Comparison of ENCODE assay signal across 9 mouse cellular contexts in the genomic region with DNA sequence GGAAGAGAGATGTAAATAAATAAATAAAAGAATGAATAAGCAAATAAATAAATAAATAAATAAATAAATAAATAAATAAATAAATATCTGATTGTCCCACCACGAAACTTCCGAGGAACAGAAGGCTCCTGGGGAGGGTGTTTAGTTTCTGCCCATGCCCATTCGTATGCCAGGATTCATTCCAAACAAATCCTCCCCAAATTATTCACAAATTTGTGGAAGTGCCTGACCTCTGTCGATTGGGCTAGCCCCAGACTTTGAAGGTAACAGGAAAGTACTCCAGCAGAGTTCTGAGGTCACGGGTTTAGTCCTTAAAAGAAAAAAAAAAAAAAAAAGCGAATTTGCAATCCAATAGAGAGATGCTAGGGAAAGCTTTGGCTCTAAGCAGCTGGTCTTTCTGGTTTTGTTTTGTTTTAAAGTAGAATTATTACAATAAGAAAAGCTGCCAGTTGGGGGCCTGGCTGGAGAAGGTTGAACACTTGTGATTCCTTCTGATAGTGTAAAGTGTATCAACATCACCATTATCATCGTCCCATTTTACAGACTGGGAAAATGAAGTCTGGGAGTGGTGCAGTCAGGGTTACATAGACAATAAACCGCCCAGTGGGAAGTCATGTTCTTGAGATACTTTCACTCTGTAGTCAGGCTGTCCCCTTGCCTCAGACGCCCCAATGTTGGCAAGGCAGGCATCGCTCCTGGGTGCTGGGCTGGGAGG. TPM values are rescaled to one million over a fixed set of nuclear protein-coding genes. Genes with fewer than 3 reads are reported as not detected.
DNase-seq lines count a peak whose midpoint lies in the region; ATAC-seq and TF ChIP-seq lines count a peak whose summit lies in the region.
"Had no signal": no experiment of that assay in that cellular context is flagged by ENCODE, and none has a peak within 500 bp of the region (broad histone marks: within the 10 kb centered on the region; RNA-seq: fewer than 3 reads in every experiment).

No protein-coding gene starts in this region.

- peak; percentile 98 for DNase-seq in ES-CJ7 (ENCODE audit: low read depth, low spot score)
- no peak for DNase-seq in limb, embryonic 11.5 days (ENCODE audit: low spot score)
- DNase-seq in left cerebral cortex, adult 11 months (ENCODE audit: low spot score), result no peak
- no peak for DNase-seq in ovary, postnatal 10 days (ENCODE audit: low spot score)
- DNase-seq: cerebellum, postnatal 36 days; kidney, adult 2 months had no signal

- H3K4me3 ChIP-seq in hindbrain, embryonic 12.5 days, result no peak overlapping the region
- no peak overlapping the region; the same call in 1 of the 2 replicates for H3K4me3 ChIP-seq in hindbrain, embryonic 13.5 days
- peak overlapping the region; percentile 83 for H3K4me3 ChIP-seq in E14TG2a.4 (replicated peaks; ENCODE audit: low read length)
- H3K4me3 ChIP-seq in limb, embryonic 11.5 days (ENCODE audit: low read depth, low read length), result peak overlapping the region; percentile 31

- H3K4me2 ChIP-seq in hindbrain, embryonic 12.5 days (replicated peaks), result peak overlapping the region; percentile 34; the same call in 1 of the 2 replicates
- H3K4me2 ChIP-seq in hindbrain, embryonic 13.5 days, result no peak overlapping the region
- peak overlapping the region; percentile 70 for H3K4me2 ChIP-seq in limb, embryonic 11.5 days (ENCODE audit: low read depth, severe bottlenecking)

- H3K4me1 ChIP-seq in hindbrain, embryonic 12.5 days, result peaks cover 5% of the 10 kb centered on the region; the same call in 1 of the 2 replicates
- 0 out of 2 replicates have a peak, but pooled peaks cover 7% of the 10 kb centered on the region for H3K4me1 ChIP-seq in hindbrain, embryonic 13.5 days (replicated peaks)
- peaks cover 77% of the 10 kb centered on the region for H3K4me1 ChIP-seq in E14TG2a.4 (replicated peaks; ENCODE audit: low read depth, low read length)
- H3K4me1 ChIP-seq in limb, embryonic 11.5 days (ENCODE audit: control insufficient read depth, insufficient read depth, low read length), result peaks cover 13% of the 10 kb centered on the region

- WGBS in hindbrain, embryonic 12.5 days, result 7% methylated on average over 10 of the region's 10 CpGs
- WGBS in hindbrain, embryonic 13.5 days, result 5% methylated on average over 10 of the region's 10 CpGs
- WGBS in limb, embryonic 11.5 days, result 42% methylated on average over 10 of the region's 10 CpGs

- H3K27me3 ChIP-seq in hindbrain, embryonic 12.5 days, result peaks cover 97% of the 10 kb centered on the region
- peaks cover 98% of the 10 kb centered on the region for H3K27me3 ChIP-seq in hindbrain, embryonic 13.5 days
- H3K27me3 ChIP-seq in E14TG2a.4 (ENCODE audit: insufficient read depth, low read length), result peaks cover 57% of the 10 kb centered on the region
- H3K27me3 ChIP-seq in limb, embryonic 11.5 days (ENCODE audit: control insufficient read depth, insufficient read depth, low read length), result peaks cover 70% of the 10 kb centered on the region

- no peak overlapping the region for H3K9ac ChIP-seq in hindbrain, embryonic 12.5 days
- no peak overlapping the region for H3K9ac ChIP-seq in hindbrain, embryonic 13.5 days
- peak overlapping the region; percentile 59 for H3K9ac ChIP-seq in limb, embryonic 11.5 days (ENCODE audit: low read length)

- no peak overlapping the region for H3K27ac ChIP-seq in hindbrain, embryonic 12.5 days
- no peak overlapping the region for H3K27ac ChIP-seq in hindbrain, embryonic 13.5 days
- peak overlapping the region; percentile 76 for H3K27ac ChIP-seq in limb, embryonic 11.5 days (replicated peaks; ENCODE audit: low read depth, low read length)

- no peaks in the 10 kb centered on the region for H3K36me3 ChIP-seq in hindbrain, embryonic 12.5 days
- no peaks in the 10 kb centered on the region for H3K36me3 ChIP-seq in hindbrain, embryonic 13.5 days
- peaks cover 66% of the 10 kb centered on the region for H3K36me3 ChIP-seq in E14TG2a.4 (ENCODE audit: insufficient read depth, low read length)
- peaks cover 9% of the 10 kb centered on the region; the same call in 1 of the 2 replicates for H3K36me3 ChIP-seq in limb, embryonic 11.5 days (ENCODE audit: control insufficient read depth, insufficient read depth, low read length)

- no peak for ATAC-seq in hindbrain, embryonic 12.5 days (ENCODE audit: low FRiP score)
- no peak for ATAC-seq in hindbrain, embryonic 13.5 days (ENCODE audit: low FRiP score)
- no peak for ATAC-seq in limb, embryonic 11.5 days (ENCODE audit: insufficient number of reproducible peaks, low FRiP score, low TSS enrichment, low read depth)

- no peak for TF ChIP-seq CTCF in E14TG2a.4 (conservative IDR thresholded peaks at IDR 0.05; ENCODE audit: low read length)

- no peaks in the 10 kb centered on the region for H3K9me3 ChIP-seq in hindbrain, embryonic 12.5 days (replicated peaks)
- no peaks in the 10 kb centered on the region for H3K9me3 ChIP-seq in hindbrain, embryonic 13.5 days
- no peaks in the 10 kb centered on the region for H3K9me3 ChIP-seq in E14TG2a.4 (ENCODE audit: low read length)
- no peaks in the 10 kb centered on the region for H3K9me3 ChIP-seq in limb, embryonic 11.5 days (ENCODE audit: control insufficient read depth, low read length)

RNA-seq across cellular contexts. Expression of a gene that starts 9.3 kb away (rescaled TPM):
- polyA plus RNA-seq in hindbrain, embryonic 12.5 days (2016; fragmentation: Nextera tagmentation; extraction: Ambion mirVana), result 8.9 and 10.3 TPM in 2 replicates
- polyA plus RNA-seq in hindbrain, embryonic 13.5 days (2015; fragmentation: Nextera tagmentation; extraction: Ambion mirVana), result 5.3 and 6.0 TPM in 2 replicates
- polyA plus RNA-seq in limb, embryonic 11.5 days (2014; fragmentation: Nextera tagmentation; extraction: Ambion mirVana), result 42.6 and 52.2 TPM in 2 replicates

Comparison
In these comparisons a context has a peak if more than half of its experiments do, and no peak if none do; other contexts are left out.
1. H3K4me3 ChIP-seq: peak in E14TG2a.4 (single experiment) and limb, embryonic 11.5 days (single experiment); none in hindbrain, embryonic 12.5 days (single experiment) and hindbrain, embryonic 13.5 days (single experiment).